Mouse (Mus musculus) left cerebral cortex, postnatal 25 days (tissue): Measurements from ENCODE around the gene Trf. TPM values are rescaled to one million over a fixed set of nuclear protein-coding genes. Genes with fewer than 3 reads are reported as not detected.
"Not testable (repeated sequence)": the region's sequence is repeated elsewhere in the genome, so short reads cannot be mapped to it uniquely, and the experiment has no call there.

Source experiments
- DNase-seq, 2 experiments: peaks; one replicate each; pipeline ENCODE4 v3.0.0; 2022; ENCODE audit warnings: low spot score in 2 of 2, mixed read lengths in 1 of 2
- intact Hi-C: fragments of 180-260 bp; cut with DNase I; formaldehyde crosslinking; loops from one replicate; pipeline ENCODE4 v1.15.1; 2025
- total RNA-seq, 2 experiments: library from RNA; stranded (reverse); gene quantifications; 2 replicates each; pipeline ENCODE4 v1.2.3; 2021

Gene Trf
- total RNA-seq, 2 experiments from 2014 or later: 123 to 155 TPM

GRCm38 (mm10) chr9:103174771-103175519 is 55.3 kb downstream of the Trf start:
- intact Hi-C loops: no loop called here
- no peak for DNase-seq

GRCm38 (mm10) chr9:103168771-103169170 is 61.5 kb downstream of the Trf start:
- intact Hi-C loops: no loop called here
- peak in 1 of 2 experiments; percentile 79 for DNase-seq

GRCm38 (mm10) chr9:103168046-103168445 is 62.2 kb downstream of the Trf start:
- DNase-seq: no peak
- intact Hi-C loops: no loop called here

GRCm38 (mm10) chr9:103163806-103164205 is 66.4 kb downstream of the Trf start:
- DNase-seq: no peak
- intact Hi-C loops: no loop called here

GRCm38 (mm10) chr9:103155158-103155557 is 75.1 kb downstream of the Trf start:
- DNase-seq, intact Hi-C loops: not testable (repeated sequence)

- intact Hi-C loops: no loop called here
- DNase-seq: no peak
Observed at GRCm38 (mm10) chr9:103154568-103154967, 75.7 kb downstream of the Trf start.

Other genes with a start within 250 kb of the Trf start
- gene Slco2a1, start 241.7 kb downstream of the Trf start, total RNA-seq: 1 to 10 TPM; 1.3 TPM
- 100 to 1,000 TPM; 629 to 631 TPM for gene Rab6b, start 118.7 kb downstream of the Trf start, total RNA-seq
- 10 to 100 TPM; 18.7 to 19.1 TPM for gene Srprb, start 28.3 kb downstream of the Trf start, total RNA-seq
- 1 to 10 TPM; 7.9 to 9.6 TPM for gene Gm20425, start 137 bp downstream of the Trf start, total RNA-seq
- gene 1300017J02Rik, start 74.6 kb upstream of the Trf start, total RNA-seq: not detected
- gene Topbp1, start 74.8 kb upstream of the Trf start, total RNA-seq: 10 to 100 TPM; 19.4 to 19.5 TPM
- 10 to 100 TPM; 77.9 to 79.0 TPM for gene Cdv3, start 135.4 kb upstream of the Trf start, total RNA-seq
- gene Bfsp2, start 250.0 kb upstream of the Trf start, total RNA-seq: 1 to 10 TPM; 4.3 to 5.5 TPM